Comparison of ENCODE assay signal across 22 mouse cellular contexts in genomic region chr3:129657222-129657621, GRCm38 (mm10).
"Had no signal": no experiment of that assay in that cellular context is flagged by ENCODE, and none has a peak within 500 bp of the region (broad histone marks: within the 10 kb centered on the region; RNA-seq: fewer than 3 reads in every experiment).

No protein-coding gene starts in this region.

- H3K4me3 ChIP-seq: layer of hippocampus, adult 2 months; limb, embryonic 12.5 days; limb, embryonic 15.5 days; lung, embryonic 15.5 days; megakaryocyte, embryonic 14.5 days; midbrain, embryonic 10.5 days; midbrain, embryonic 13.5 days had no signal

- H3K4me2 ChIP-seq: limb, embryonic 12.5 days; limb, embryonic 15.5 days; liver, embryonic 11.5 days; lung, embryonic 15.5 days; midbrain, embryonic 13.5 days had no signal

- H3K27ac ChIP-seq: kidney, postnatal 0 days; layer of hippocampus, adult 2 months; limb, embryonic 12.5 days; limb, embryonic 15.5 days; liver, embryonic 14.5 days; lung, embryonic 15.5 days; midbrain, embryonic 10.5 days; midbrain, embryonic 13.5 days; stomach, postnatal 0 days had no signal

- H3K9ac ChIP-seq: limb, embryonic 12.5 days; limb, embryonic 15.5 days; liver, embryonic 14.5 days; lung, embryonic 15.5 days; midbrain, embryonic 13.5 days had no signal

- DNase-seq: kidney, adult 9 months; kidney, postnatal 25 days; layer of hippocampus, adult 9-11 months; left cerebral cortex, postnatal 4 days; lung, adult 18-20 months; lung, postnatal 10 days; lung, postnatal 36 days; thymus, adult 2 months; thymus, postnatal 14 days; thymus, postnatal 4 days had no signal

- ATAC-seq: midbrain, embryonic 13.5 days; midbrain, embryonic 16.5 days had no signal

- H3K9me3 ChIP-seq: limb, embryonic 12.5 days; limb, embryonic 15.5 days; lung, embryonic 15.5 days; midbrain, embryonic 10.5 days; midbrain, embryonic 13.5 days had no signal

- H3K36me3 ChIP-seq: limb, embryonic 12.5 days; limb, embryonic 15.5 days; lung, embryonic 15.5 days; midbrain, embryonic 10.5 days; midbrain, embryonic 13.5 days had no signal

- H3K27me3 ChIP-seq: limb, embryonic 12.5 days; limb, embryonic 15.5 days; midbrain, embryonic 13.5 days had no signal

- H3K4me1 ChIP-seq: limb, embryonic 12.5 days; limb, embryonic 15.5 days; lung, embryonic 15.5 days; midbrain, embryonic 10.5 days; midbrain, embryonic 13.5 days had no signal
